Mouse (Mus musculus): ENCODE data around the gene Retreg1.

DNA sequence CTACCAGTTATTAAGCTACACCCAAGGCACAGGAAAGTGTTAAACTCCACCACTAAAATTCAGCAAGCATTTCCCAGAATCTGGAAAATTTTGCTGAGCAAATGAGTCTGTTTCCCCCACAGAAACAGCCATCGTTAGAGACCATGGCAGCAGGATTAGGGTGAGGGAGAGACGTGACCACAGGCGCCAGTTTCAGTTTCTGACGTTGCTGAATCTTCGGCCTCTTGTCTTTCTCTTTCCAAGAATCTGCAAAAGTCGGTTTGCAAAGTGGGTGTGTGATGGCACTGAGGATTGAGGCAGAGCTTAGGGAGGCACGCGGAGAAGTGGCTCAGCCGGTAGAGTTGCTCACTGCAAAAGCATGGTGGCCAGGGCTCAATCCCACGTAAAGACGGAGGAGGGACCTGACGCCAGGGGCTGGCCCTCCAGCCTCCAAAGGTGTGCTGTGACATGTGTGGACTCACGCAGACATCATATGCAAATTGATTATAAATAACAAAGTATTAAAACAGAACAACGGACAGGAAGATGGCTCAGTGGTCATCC lies 41.5 kb downstream of the Retreg1 start:
- no peak for TF ChIP-seq MAFK (IDR thresholded peaks at IDR 0.05; ENCODE audit: insufficient read depth, low read depth, low read length)
- no peak for TF ChIP-seq ZNF384 (IDR thresholded peaks at IDR 0.05; ENCODE audit: low read depth, low read length)
- no peak for TF ChIP-seq ZC3H11A (IDR thresholded peaks at IDR 0.05; ENCODE audit: borderline replicate concordance, low read depth, low read length)
- no peak for TF ChIP-seq CHD2 (IDR thresholded peaks at IDR 0.05; ENCODE audit: low read depth, low read length)
- TF ChIP-seq HCFC1 (IDR thresholded peaks at IDR 0.05; ENCODE audit: borderline replicate concordance, insufficient read depth, low read length): no peak
